Mouse (Mus musculus) hindbrain, postnatal 0 days (tissue): ENCODE data around the gene Tgm1. TPM values are rescaled to one million over a fixed set of nuclear protein-coding genes. Genes with fewer than 3 reads are reported as not detected.

Experiments used
- ATAC-seq: fragments of 200-750 bp; cut with Nextera tagmentation; 2 replicates; pipeline ENCODE4 v1.8.0; 2017; ENCODE audit warnings: mild to moderate bottlenecking, moderate TSS enrichment, moderate library complexity
- DNase-seq: peaks from one replicate; pipeline ENCODE4 v3.0.0-alpha.2; 2015; ENCODE audit warnings: low spot score
- H3K27ac ChIP-seq: fragments of 300-500 bp; sonication (generic); 2 replicates; pipeline ENCODE4 v1.5.1; 2014; ENCODE audit warnings: mild to moderate bottlenecking
- H3K27me3 ChIP-seq: fragments of 300-500 bp; sonication (generic); 2 replicates; pipeline ENCODE4 v1.6.1; 2014; ENCODE audit warnings: low read length, mixed read lengths; ENCODE audit not compliant: insufficient read depth
- H3K36me3 ChIP-seq: fragments of 300-500 bp; sonication (generic); 2 replicates; pipeline ENCODE4 v1.6.1; 2014; ENCODE audit warnings: low read length, mixed read lengths; ENCODE audit not compliant: insufficient read depth
- H3K4me1 ChIP-seq: fragments of 300-500 bp; sonication (generic); 2 replicates; pipeline ENCODE4 v1.6.1; 2014; ENCODE audit warnings: antibody characterized with exemption, low read length, mixed read lengths; ENCODE audit not compliant: insufficient read depth
- H3K4me2 ChIP-seq: fragments of 300-500 bp; sonication (generic); 2 replicates; pipeline ENCODE4 v1.6.1; 2014; ENCODE audit warnings: low read depth, mild to moderate bottlenecking, low read length, moderate library complexity, mixed read lengths
- H3K4me3 ChIP-seq: fragments of 300-500 bp; sonication (generic); 2 replicates; pipeline ENCODE4 v1.5.1; 2014; ENCODE audit warnings: low read length
- H3K9ac ChIP-seq: fragments of 300-500 bp; sonication (generic); replicated peaks from 2 replicates; pipeline ENCODE4 v1.6.1; 2014; ENCODE audit warnings: mild to moderate bottlenecking, low read length, moderate library complexity, mixed read lengths
- H3K9me3 ChIP-seq: fragments of 300-500 bp; sonication (generic); 2 replicates; pipeline ENCODE4 v1.6.1; 2016; ENCODE audit warnings: low read length, mixed read lengths
- CTCF ChIP-seq: IDR thresholded peaks from 2 replicates; pipeline ENCODE4 v1.5.1; 2016; ENCODE audit warnings: antibody characterized with exemption, control low read depth, low read depth
- WGBS: fragments of 180-500 bp; shearing (Covaris S2); extraction: QIAGEN DNeasy Blood & Tissue Kit; methylation state at CpG from one replicate; pipeline ENCODE4 v1.1.7; 2014; 5-methylcytosine and 5-hydroxymethylcytosine counted together
- polyA plus RNA-seq: library from polyadenylated mRNA; unstranded; fragments of >200 nt; fragmentation: Nextera tagmentation; extraction: Ambion mirVana; gene quantifications from 2 replicates; pipeline ENCODE4 v1.2.1, GENCODE M21; 2015
- total RNA-seq: library from RNA; depleted of rRNA; stranded (reverse); fragments of >200 nt; gene quantifications from 2 replicates; pipeline ENCODE4 v1.2.3, GENCODE M21; 2014; rRNA removed

Gene Tgm1
- total and polyA plus RNA-seq, 2 experiments from 2014 or later, result 0.10 to 0.16 TPM

- Histone ChIP-seq H3K9me3 (no peaks in the 10 kb centered on the region), H3K9ac (peak within 1 kb of the TSS; percentile 76), H3K4me1 (no peaks in the 10 kb centered on the region; the same call in 1 of the 2 replicates), H3K27ac (peak within 1 kb of the TSS; percentile 88), H3K4me2 (peak within 1 kb of the TSS; percentile 74), H3K4me3 (peak within 1 kb of the TSS; percentile 70), H3K36me3 (peaks cover 21% of the 10 kb centered on the region; the same call in 1 of the 2 replicates), H3K27me3 (no peaks in the 10 kb centered on the region)
- DNase-seq (peak; percentile 96), ATAC-seq (peak; percentile 97)
- peak; percentile 69 for TF ChIP-seq CTCF
- WGBS, result under 1% methylated on average over 39 of the region's 39 CpGs
Measured at GRCm38 (mm10) chr14:55659960-55660573, 53.7 kb downstream of the Tgm1 start, which contains the start of gene Mdp1. TSS of gene Mdp1 (minus strand) at chr14:55660508.

- no peak overlapping the region for H3K4me2 ChIP-seq
- DNase-seq (no peak), ATAC-seq (no peak)
- no peak overlapping the region for H3K4me3 ChIP-seq
- H3K27ac ChIP-seq, result no peak overlapping the region
- peaks cover 14% of the 10 kb centered on the region; the same call in 1 of the 2 replicates for H3K36me3 ChIP-seq
- WGBS, result 91% methylated on average over 5 of the region's 5 CpGs
- H3K9ac ChIP-seq, result no peak overlapping the region
- H3K27me3 ChIP-seq, result no peaks in the 10 kb centered on the region
- H3K9me3 ChIP-seq, result no peaks in the 10 kb centered on the region
- no peaks in the 10 kb centered on the region; the same call in 1 of the 2 replicates for H3K4me1 ChIP-seq
- TF ChIP-seq CTCF, result no peak
Measured at GRCm38 (mm10) chr14:55658011-55658410, 55.7 kb downstream of the Tgm1 start.

- no peak for ATAC-seq
- no peak overlapping the region for H3K4me2 ChIP-seq
- H3K36me3 ChIP-seq, result peaks cover 8% of the 10 kb centered on the region; the same call in 1 of the 2 replicates
- no peaks in the 10 kb centered on the region for H3K9me3 ChIP-seq
- no peak for DNase-seq
- no peaks in the 10 kb centered on the region for H3K27me3 ChIP-seq
- no peak overlapping the region for H3K27ac ChIP-seq
- no peak overlapping the region for H3K4me3 ChIP-seq
- 87% methylated on average over 3 of the region's 3 CpGs for WGBS
- no peak overlapping the region for H3K9ac ChIP-seq
- H3K4me1 ChIP-seq, result no peaks in the 10 kb centered on the region; the same call in 1 of the 2 replicates
- no peak for TF ChIP-seq CTCF
Measured at GRCm38 (mm10) chr14:55656935-55657334, 56.8 kb downstream of the Tgm1 start.

- no peaks in the 10 kb centered on the region for H3K36me3 ChIP-seq
- H3K4me2 ChIP-seq, result no peak overlapping the region
- TF ChIP-seq CTCF, result no peak
- no peak overlapping the region for H3K4me3 ChIP-seq
- H3K4me1 ChIP-seq, result no peaks in the 10 kb centered on the region
- H3K27ac ChIP-seq, result no peak overlapping the region
- WGBS, result 89% methylated on average over 7 of the region's 7 CpGs
- DNase-seq, result no peak
- no peaks in the 10 kb centered on the region for H3K9me3 ChIP-seq
- H3K27me3 ChIP-seq, result no peaks in the 10 kb centered on the region
- no peak overlapping the region for H3K9ac ChIP-seq
- ATAC-seq, result no peak
Measured at GRCm38 (mm10) chr14:55651528-55651927, 62.2 kb downstream of the Tgm1 start.

Other genes with a start within 250 kb of the Tgm1 start
Only the 30 nearest of the 37 such genes appear.
- 30.5 and 32.0 TPM in 2 replicates for gene Pck2, start 173.7 kb downstream of the Tgm1 start, total RNA-seq
- 19.9 and 22.5 TPM in 2 replicates for gene Pck2, start 173.7 kb downstream of the Tgm1 start, polyA plus RNA-seq
- gene Dcaf11, start 153.9 kb downstream of the Tgm1 start, total RNA-seq, result 97.9 and 118 TPM in 2 replicates
- 94.1 and 102 TPM in 2 replicates for gene Dcaf11, start 153.9 kb downstream of the Tgm1 start, polyA plus RNA-seq
- gene A730061H03Rik, start 153.5 kb downstream of the Tgm1 start, total RNA-seq, result not detected in 2 replicates
- 0.55 TPM in 1 of 2 replicates, not detected in the other for gene A730061H03Rik, start 153.5 kb downstream of the Tgm1 start, polyA plus RNA-seq
- 2.9 TPM in 1 of 2 replicates, not detected in the other for gene Fitm1, start 138.3 kb downstream of the Tgm1 start, total RNA-seq
- 0.25 TPM in 1 of 2 replicates, not detected in the other for gene Fitm1, start 138.3 kb downstream of the Tgm1 start, polyA plus RNA-seq
- gene Psme1, start 135.8 kb downstream of the Tgm1 start, total RNA-seq, result 86.5 and 128 TPM in 2 replicates
- 226 and 244 TPM in 2 replicates for gene Psme1, start 135.8 kb downstream of the Tgm1 start, polyA plus RNA-seq
- gene Emc9, start 128.6 kb downstream of the Tgm1 start, total RNA-seq, result 26.6 and 51.6 TPM in 2 replicates
- 79.0 and 82.2 TPM in 2 replicates for gene Emc9, start 128.6 kb downstream of the Tgm1 start, polyA plus RNA-seq
- gene Psme2, start 122.8 kb downstream of the Tgm1 start, total RNA-seq, result 51.9 and 57.6 TPM in 2 replicates
- 163 and 208 TPM in 2 replicates for gene Psme2, start 122.8 kb downstream of the Tgm1 start, polyA plus RNA-seq
- gene Rnf31, start 122.2 kb downstream of the Tgm1 start, total RNA-seq, result 23.6 and 25.5 TPM in 2 replicates
- gene Rnf31, start 122.2 kb downstream of the Tgm1 start, polyA plus RNA-seq, result 21.0 and 21.2 TPM in 2 replicates
- 14.8 and 18.4 TPM in 2 replicates for gene Irf9, start 110.4 kb downstream of the Tgm1 start, total RNA-seq
- gene Irf9, start 110.4 kb downstream of the Tgm1 start, polyA plus RNA-seq, result 7.3 and 10.1 TPM in 2 replicates
- gene Rec8, start 95.9 kb downstream of the Tgm1 start, total RNA-seq, result 11.6 and 12.8 TPM in 2 replicates
- 12.2 and 14.1 TPM in 2 replicates for gene Rec8, start 95.9 kb downstream of the Tgm1 start, polyA plus RNA-seq
- 120 and 132 TPM in 2 replicates for gene Ipo4, start 78.0 kb downstream of the Tgm1 start, total RNA-seq
- 92.5 and 106 TPM in 2 replicates for gene Ipo4, start 78.0 kb downstream of the Tgm1 start, polyA plus RNA-seq
- gene Gm49378, start 76.0 kb downstream of the Tgm1 start, total RNA-seq, result 2.8 and 7.9 TPM in 2 replicates
- gene Gm49378, start 76.0 kb downstream of the Tgm1 start, polyA plus RNA-seq, result 1.0 and 1.4 TPM in 2 replicates
- 55.3 and 59.3 TPM in 2 replicates for gene Tm9sf1, start 70.1 kb downstream of the Tgm1 start, total RNA-seq
- gene Tm9sf1, start 70.1 kb downstream of the Tgm1 start, polyA plus RNA-seq, result 59.7 and 62.8 TPM in 2 replicates
- gene Tssk4, start 63.7 kb downstream of the Tgm1 start, total RNA-seq, result 0.32 and 1.3 TPM in 2 replicates
- gene Tssk4, start 63.7 kb downstream of the Tgm1 start, polyA plus RNA-seq, result 0.24 and 0.28 TPM in 2 replicates
- 40.6 and 45.1 TPM in 2 replicates for gene Mdp1, start 53.4 kb downstream of the Tgm1 start, total RNA-seq
- gene Mdp1, start 53.4 kb downstream of the Tgm1 start, polyA plus RNA-seq, result 70.6 and 70.8 TPM in 2 replicates
- gene Gmpr2, start 42.0 kb downstream of the Tgm1 start, total RNA-seq, result 17.5 and 24.3 TPM in 2 replicates
- 36.9 and 37.6 TPM in 2 replicates for gene Gmpr2, start 42.0 kb downstream of the Tgm1 start, polyA plus RNA-seq
- 128 and 143 TPM in 2 replicates for gene Nedd8, start 41.8 kb downstream of the Tgm1 start, total RNA-seq
- 629 TPM in 2 replicates for gene Nedd8, start 41.8 kb downstream of the Tgm1 start, polyA plus RNA-seq
- gene Tinf2, start 32.1 kb downstream of the Tgm1 start, total RNA-seq, result 18.7 and 21.9 TPM in 2 replicates
- gene Tinf2, start 32.1 kb downstream of the Tgm1 start, polyA plus RNA-seq, result 23.8 and 27.3 TPM in 2 replicates
- gene Rabggta, start 8.3 kb upstream of the Tgm1 start, total RNA-seq, result 78.7 and 83.8 TPM in 2 replicates
- gene Rabggta, start 8.3 kb upstream of the Tgm1 start, polyA plus RNA-seq, result 50.4 and 51.9 TPM in 2 replicates
- gene Dhrs1, start 31.8 kb upstream of the Tgm1 start, total RNA-seq, result 62.0 and 69.2 TPM in 2 replicates
- gene Dhrs1, start 31.8 kb upstream of the Tgm1 start, polyA plus RNA-seq, result 86.0 and 88.3 TPM in 2 replicates
- gene Nop9, start 31.8 kb upstream of the Tgm1 start, total RNA-seq, result 19.9 and 28.9 TPM in 2 replicates
- gene Nop9, start 31.8 kb upstream of the Tgm1 start, polyA plus RNA-seq, result 23.0 and 23.5 TPM in 2 replicates
- 1.9 TPM in 1 of 2 replicates, not detected in the other for gene Cideb, start 44.5 kb upstream of the Tgm1 start, total RNA-seq
- gene Cideb, start 44.5 kb upstream of the Tgm1 start, polyA plus RNA-seq, result 0.75 and 0.81 TPM in 2 replicates
- 0.16 and 0.32 TPM in 2 replicates for gene Ltb4r2, start 47.5 kb upstream of the Tgm1 start, total RNA-seq
- 0.69 and 0.78 TPM in 2 replicates for gene Ltb4r2, start 47.5 kb upstream of the Tgm1 start, polyA plus RNA-seq
- gene Ltb4r1, start 52.0 kb upstream of the Tgm1 start, total RNA-seq, result 0.43 and 0.52 TPM in 2 replicates
- gene Ltb4r1, start 52.0 kb upstream of the Tgm1 start, polyA plus RNA-seq, result 0.64 and 0.71 TPM in 2 replicates
- gene Adcy4, start 70.2 kb upstream of the Tgm1 start, total RNA-seq, result 5.6 and 5.8 TPM in 2 replicates
- 1.7 and 2.8 TPM in 2 replicates for gene Adcy4, start 70.2 kb upstream of the Tgm1 start, polyA plus RNA-seq
- gene Ripk3, start 74.9 kb upstream of the Tgm1 start, total RNA-seq, result 0.42 and 1.7 TPM in 2 replicates
- gene Ripk3, start 74.9 kb upstream of the Tgm1 start, polyA plus RNA-seq, result 1.7 and 2.0 TPM in 2 replicates
- 13.9 and 21.9 TPM in 2 replicates for gene Nfatc4, start 109.2 kb upstream of the Tgm1 start, total RNA-seq
- 5.9 and 6.8 TPM in 2 replicates for gene Nfatc4, start 109.2 kb upstream of the Tgm1 start, polyA plus RNA-seq
- gene Nynrin, start 140.1 kb upstream of the Tgm1 start, total RNA-seq, result 33.6 and 39.3 TPM in 2 replicates
- gene Nynrin, start 140.1 kb upstream of the Tgm1 start, polyA plus RNA-seq, result 5.1 and 6.4 TPM in 2 replicates
- 2.1 and 5.0 TPM in 2 replicates for gene Cbln3, start 170.5 kb upstream of the Tgm1 start, total RNA-seq
- gene Cbln3, start 170.5 kb upstream of the Tgm1 start, polyA plus RNA-seq, result 0.67 and 0.68 TPM in 2 replicates
- gene Khnyn, start 171.0 kb upstream of the Tgm1 start, total RNA-seq, result 15.1 and 17.9 TPM in 2 replicates
- 7.0 and 7.1 TPM in 2 replicates for gene Khnyn, start 171.0 kb upstream of the Tgm1 start, polyA plus RNA-seq